Mouse (Mus musculus) forebrain, embryonic 10.5 days (tissue): ENCODE results near the gene Ctf1. TPM values are rescaled to one million over a fixed set of nuclear protein-coding genes. Genes with fewer than 3 reads are reported as not detected.

ENCODE experiments used
- microRNA counts: library from miRNA; unstranded; fragments of <30 nt; microRNA quantifications from one replicate; lab custom pipeline; 2017
- microRNA-seq: library from miRNA; unstranded; fragments of <30 nt; microRNA quantifications from one replicate; pipeline ENCODE4, GENCODE M21; 2017
- polyA plus RNA-seq: library from polyadenylated mRNA; unstranded; fragments of >200 nt; fragmentation: Nextera tagmentation; extraction: Ambion mirVana; gene quantifications from 2 replicates; pipeline ENCODE4 v1.2.1, GENCODE M21; 2016

Ctf1 gene
- polyA plus RNA-seq, 1 experiment from 2014 or later = 6.0 TPM

MicroRNAs within 50 kb of the gene (microRNA counts, 519-probe panel; counts per million panel counts)
- 1,651 counts per million, percentile 67 among the panel's probes with 10 or more counts for microRNA mmu-miR-762 (lab: Ali Mortazavi, UCI)

Small RNA genes lying within 50 kb of the gene (microRNA-seq; reads per million reads assigned to microRNA genes)
- gene Mir762 = not detected

Other genes with a start within 250 kb of the Ctf1 start
- gene Fbrs, start 233.5 kb upstream of the Ctf1 start, polyA plus RNA-seq = 7.3 and 7.7 TPM in 2 replicates
- gene Srcap, start 200.8 kb upstream of the Ctf1 start, polyA plus RNA-seq = 52.8 and 63.6 TPM in 2 replicates
- gene Gm42715, start 193.2 kb upstream of the Ctf1 start, polyA plus RNA-seq = 15.9 and 18.4 TPM in 2 replicates
- 6.2 TPM in 2 replicates for gene Tmem265, start 151.3 kb upstream of the Ctf1 start, polyA plus RNA-seq
- 42.4 and 45.0 TPM in 2 replicates for gene Phkg2, start 139.4 kb upstream of the Ctf1 start, polyA plus RNA-seq
- 12.2 and 12.8 TPM in 2 replicates for gene Ccdc189, start 124.1 kb upstream of the Ctf1 start, polyA plus RNA-seq
- gene Rnf40, start 124.0 kb upstream of the Ctf1 start, polyA plus RNA-seq = 60.5 and 62.8 TPM in 2 replicates
- 30.6 and 33.0 TPM in 2 replicates for gene Zfp629, start 96.9 kb upstream of the Ctf1 start, polyA plus RNA-seq
- 44.5 and 50.4 TPM in 2 replicates for gene Bcl7c, start 3.8 kb upstream of the Ctf1 start, polyA plus RNA-seq
- 0.33 and 0.39 TPM in 2 replicates for gene Ctf2, start 19.4 kb downstream of the Ctf1 start, polyA plus RNA-seq
- 7.6 and 8.2 TPM in 2 replicates for gene Fbxl19, start 31.8 kb downstream of the Ctf1 start, polyA plus RNA-seq
- gene Orai3, start 57.1 kb downstream of the Ctf1 start, polyA plus RNA-seq = 8.4 and 9.8 TPM in 2 replicates
- gene Setd1a, start 63.9 kb downstream of the Ctf1 start, polyA plus RNA-seq = 16.0 and 17.1 TPM in 2 replicates
- not detected in 2 replicates for gene Gm49388, start 72.9 kb downstream of the Ctf1 start, polyA plus RNA-seq
- gene Hsd3b7, start 87.9 kb downstream of the Ctf1 start, polyA plus RNA-seq = 5.4 and 5.8 TPM in 2 replicates
- 23.7 and 24.6 TPM in 2 replicates for gene Stx4a, start 111.6 kb downstream of the Ctf1 start, polyA plus RNA-seq
- 5.5 and 6.1 TPM in 2 replicates for gene Stx1b, start 111.8 kb downstream of the Ctf1 start, polyA plus RNA-seq
- 18.6 and 19.5 TPM in 2 replicates for gene Zfp646, start 163.5 kb downstream of the Ctf1 start, polyA plus RNA-seq
- gene Zfp668, start 164.1 kb downstream of the Ctf1 start, polyA plus RNA-seq = 39.9 and 41.8 TPM in 2 replicates
- gene Prss53, start 178.2 kb downstream of the Ctf1 start, polyA plus RNA-seq = 0.32 and 0.49 TPM in 2 replicates
- not detected in 2 replicates for gene Gm21974, start 182.7 kb downstream of the Ctf1 start, polyA plus RNA-seq
- gene Vkorc1, start 182.9 kb downstream of the Ctf1 start, polyA plus RNA-seq = 32.2 and 41.4 TPM in 2 replicates
- gene Bckdk, start 191.3 kb downstream of the Ctf1 start, polyA plus RNA-seq = 130 and 140 TPM in 2 replicates
- 47.4 and 49.0 TPM in 2 replicates for gene Kat8, start 199.8 kb downstream of the Ctf1 start, polyA plus RNA-seq
- 5.0 and 5.9 TPM in 2 replicates for gene Prss8, start 217.4 kb downstream of the Ctf1 start, polyA plus RNA-seq
- gene Prss36, start 234.0 kb downstream of the Ctf1 start, polyA plus RNA-seq = 11.5 and 12.5 TPM in 2 replicates